Mouse (Mus musculus): Measurements from ENCODE around the gene Gpr182.
"Not testable (repeated sequence)": the region's sequence is repeated elsewhere in the genome, so short reads cannot be mapped to it uniquely, and the experiment has no call there.

Gene Gpr182

DNA sequence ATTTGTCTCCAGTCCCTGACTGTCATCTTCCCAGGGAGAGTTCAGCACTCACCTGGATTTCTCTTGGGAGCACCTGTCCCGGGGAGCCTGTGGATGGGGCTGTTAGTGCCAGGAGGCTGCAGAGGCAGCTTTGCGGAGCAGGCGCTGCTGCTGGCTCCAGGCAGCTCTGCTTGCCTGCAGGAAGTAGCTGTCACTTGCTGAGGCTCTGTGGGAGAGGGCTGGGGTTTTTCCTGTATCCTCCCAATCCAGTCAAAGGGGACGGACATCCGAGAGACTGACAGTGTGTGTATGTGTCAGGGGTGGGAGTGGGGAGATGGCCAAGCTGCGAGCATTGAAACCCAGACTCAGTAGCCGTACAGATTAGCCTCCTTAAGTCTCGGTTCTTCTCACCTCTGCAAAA is at the start of gene Gpr182:
Gene Gpr182, minus strand, starts transcription at position 185 of the 400 bp plus-strand sequence.
- no peaks in the 10 kb centered on the region for H3K36me3 ChIP-seq (ENCODE audit: control insufficient read depth, insufficient read depth, low read length, poor library complexity, severe bottlenecking)
- no peak for DNase-seq (ENCODE audit: low read depth, low spot score)
- H3K27me3 ChIP-seq (ENCODE audit: control insufficient read depth, insufficient read depth, low read length, poor library complexity, severe bottlenecking): no peaks in the 10 kb centered on the region

DNA sequence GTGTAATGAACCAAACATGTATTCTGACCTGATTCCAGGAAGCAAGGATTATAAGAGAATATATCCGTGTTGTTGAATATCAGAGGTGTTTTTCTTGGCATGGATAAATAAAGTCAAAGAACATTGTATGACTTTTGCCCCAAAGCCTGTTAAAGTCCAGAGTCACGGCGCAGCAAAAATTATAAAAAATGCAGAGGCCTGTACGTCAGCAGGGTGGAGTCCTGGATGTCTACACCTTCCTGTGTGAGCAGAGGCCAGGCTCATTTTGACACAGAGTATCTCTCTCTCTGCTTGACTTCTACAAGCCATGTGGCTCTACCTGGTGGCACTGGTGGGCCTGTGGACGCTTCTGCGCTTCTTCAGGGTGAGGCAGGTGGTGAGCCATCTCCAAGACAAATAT is 49.4 kb upstream of the Gpr182 start, which contains the start of gene Rdh16:
Gene Rdh16, plus strand, starts transcription at position 262 of the 400 bp plus-strand sequence.
- no peak for DNase-seq (ENCODE audit: low read depth, low spot score)
- no peaks in the 10 kb centered on the region for H3K27me3 ChIP-seq (ENCODE audit: control insufficient read depth, insufficient read depth, low read length, poor library complexity, severe bottlenecking)
- H3K36me3 ChIP-seq (ENCODE audit: control insufficient read depth, insufficient read depth, low read length, poor library complexity, severe bottlenecking): no peaks in the 10 kb centered on the region

DNA sequence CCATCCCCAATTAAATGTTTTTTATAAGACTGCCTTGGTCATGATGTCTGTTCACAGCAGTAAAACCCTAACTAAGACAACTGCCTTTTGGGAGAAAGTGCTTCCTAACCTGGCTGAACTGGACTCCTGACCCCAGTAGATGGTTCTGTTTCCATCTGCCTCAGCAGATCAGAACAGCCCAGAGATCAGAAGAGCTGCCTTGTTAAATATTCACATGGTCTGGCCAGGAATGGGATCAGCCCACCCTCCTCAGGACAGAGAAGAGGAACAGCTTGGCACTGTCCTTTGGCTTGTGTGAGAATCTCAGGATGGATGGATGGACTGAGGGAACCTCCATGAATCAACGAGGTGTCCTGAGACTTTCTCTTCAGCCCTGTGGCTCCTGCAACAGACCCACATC is 47.8 kb upstream of the Gpr182 start:
- no peak for DNase-seq (ENCODE audit: low read depth, low spot score)
- no peaks in the 10 kb centered on the region for H3K27me3 ChIP-seq (ENCODE audit: control insufficient read depth, insufficient read depth, low read length, poor library complexity, severe bottlenecking)
- no peaks in the 10 kb centered on the region for H3K36me3 ChIP-seq (ENCODE audit: control insufficient read depth, insufficient read depth, low read length, poor library complexity, severe bottlenecking)

DNA sequence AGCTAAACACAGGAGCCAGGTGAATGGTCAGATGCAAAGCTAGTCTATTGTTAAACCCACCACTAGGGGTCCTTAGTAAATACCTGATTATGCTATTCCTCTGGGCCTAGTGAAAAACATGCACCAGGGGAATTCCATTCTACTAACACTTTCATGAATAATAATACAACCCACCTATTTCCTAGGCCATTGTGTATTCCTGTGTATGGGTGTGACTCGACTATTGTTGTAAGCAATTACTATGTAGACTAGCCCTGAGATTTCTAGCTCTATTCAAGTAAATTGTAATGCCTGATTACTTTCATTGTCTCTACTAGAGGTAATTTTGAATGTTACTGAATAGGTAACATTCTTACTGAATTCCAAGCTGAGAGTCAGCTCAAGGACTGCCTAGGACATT is 33.9 kb upstream of the Gpr182 start:
- H3K27me3 ChIP-seq (ENCODE audit: control insufficient read depth, insufficient read depth, low read length, poor library complexity, severe bottlenecking); H3K36me3 ChIP-seq (ENCODE audit: control insufficient read depth, insufficient read depth, low read length, poor library complexity, severe bottlenecking); DNase-seq (ENCODE audit: low read depth, low spot score): not testable (repeated sequence)

DNA sequence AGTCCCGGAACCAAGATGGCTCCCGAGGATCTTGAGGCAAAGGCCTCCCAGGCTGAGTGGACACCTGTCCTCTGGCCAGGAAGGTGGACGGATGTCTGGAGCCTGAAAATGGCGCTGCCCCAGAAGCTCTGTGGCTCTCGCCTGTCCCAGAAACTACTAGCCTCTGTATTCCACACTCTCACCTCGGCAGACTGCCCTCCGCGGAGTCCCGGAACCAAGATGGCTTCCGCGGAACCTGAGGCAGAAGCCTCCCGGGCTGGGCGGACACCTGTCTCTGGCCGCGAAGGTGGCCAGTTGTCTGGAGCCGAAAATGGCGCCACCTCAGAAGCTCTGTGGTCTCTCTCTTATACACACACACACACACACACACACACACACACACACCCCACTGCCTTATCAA is 30.8 kb upstream of the Gpr182 start:
- DNase-seq (ENCODE audit: low read depth, low spot score); H3K36me3 ChIP-seq (ENCODE audit: control insufficient read depth, insufficient read depth, low read length, poor library complexity, severe bottlenecking); H3K27me3 ChIP-seq (ENCODE audit: control insufficient read depth, insufficient read depth, low read length, poor library complexity, severe bottlenecking): not testable (repeated sequence)

DNA sequence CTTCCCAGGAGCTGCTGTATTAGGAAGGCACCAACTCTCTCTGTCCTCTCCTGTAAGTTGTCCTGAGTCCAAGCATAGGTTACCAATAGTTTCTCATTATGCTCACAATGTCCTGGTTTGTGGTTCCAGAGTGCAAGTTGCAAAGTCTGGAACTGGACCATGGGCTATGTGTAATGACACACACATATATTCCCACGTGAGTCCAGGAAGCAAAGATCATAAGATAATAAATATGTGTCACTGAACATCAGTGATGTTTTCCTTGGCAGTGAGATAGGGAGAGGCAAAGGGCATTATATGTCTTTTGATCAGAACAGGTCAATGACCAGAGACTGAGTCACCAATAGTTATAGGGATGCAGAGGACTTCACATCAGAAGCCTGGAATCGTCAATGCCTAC is 24.5 kb upstream of the Gpr182 start, which contains the start of gene Rdh9:
Gene Rdh9, plus strand, starts transcription at position 376 of the 400 bp plus-strand sequence.
- no peak for DNase-seq (ENCODE audit: low read depth, low spot score)
- H3K27me3 ChIP-seq (ENCODE audit: control insufficient read depth, insufficient read depth, low read length, poor library complexity, severe bottlenecking): no peaks in the 10 kb centered on the region; the same call in 1 of the 2 replicates
- H3K36me3 ChIP-seq (ENCODE audit: control insufficient read depth, insufficient read depth, low read length, poor library complexity, severe bottlenecking): no peaks in the 10 kb centered on the region

DNA sequence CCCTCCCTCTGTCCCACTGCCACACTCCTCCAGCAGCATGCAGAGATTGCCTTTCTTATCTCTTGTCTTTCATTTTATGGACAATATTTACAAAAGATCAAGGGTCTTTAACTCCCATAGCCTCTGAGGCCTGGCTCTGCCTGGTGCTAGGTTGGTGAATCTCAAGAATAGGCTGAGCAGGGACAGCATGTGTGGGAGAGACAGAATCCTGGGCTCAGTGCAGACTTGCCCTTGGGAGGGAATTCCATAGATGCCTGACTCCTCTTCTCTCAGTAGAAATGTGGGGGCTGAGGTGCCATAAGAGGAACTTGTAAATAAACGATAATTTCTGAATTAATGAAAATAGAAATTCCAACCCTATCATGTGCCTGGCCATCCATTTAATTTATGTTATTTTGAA is 15.0 kb upstream of the Gpr182 start:
- DNase-seq (ENCODE audit: low read depth, low spot score): no peak
- Histone ChIP-seq H3K36me3 (ENCODE audit: control insufficient read depth, insufficient read depth, low read length, poor library complexity, severe bottlenecking) (no peaks in the 10 kb centered on the region), H3K27me3 (ENCODE audit: control insufficient read depth, insufficient read depth, low read length, poor library complexity, severe bottlenecking) (no peaks in the 10 kb centered on the region)

DNA sequence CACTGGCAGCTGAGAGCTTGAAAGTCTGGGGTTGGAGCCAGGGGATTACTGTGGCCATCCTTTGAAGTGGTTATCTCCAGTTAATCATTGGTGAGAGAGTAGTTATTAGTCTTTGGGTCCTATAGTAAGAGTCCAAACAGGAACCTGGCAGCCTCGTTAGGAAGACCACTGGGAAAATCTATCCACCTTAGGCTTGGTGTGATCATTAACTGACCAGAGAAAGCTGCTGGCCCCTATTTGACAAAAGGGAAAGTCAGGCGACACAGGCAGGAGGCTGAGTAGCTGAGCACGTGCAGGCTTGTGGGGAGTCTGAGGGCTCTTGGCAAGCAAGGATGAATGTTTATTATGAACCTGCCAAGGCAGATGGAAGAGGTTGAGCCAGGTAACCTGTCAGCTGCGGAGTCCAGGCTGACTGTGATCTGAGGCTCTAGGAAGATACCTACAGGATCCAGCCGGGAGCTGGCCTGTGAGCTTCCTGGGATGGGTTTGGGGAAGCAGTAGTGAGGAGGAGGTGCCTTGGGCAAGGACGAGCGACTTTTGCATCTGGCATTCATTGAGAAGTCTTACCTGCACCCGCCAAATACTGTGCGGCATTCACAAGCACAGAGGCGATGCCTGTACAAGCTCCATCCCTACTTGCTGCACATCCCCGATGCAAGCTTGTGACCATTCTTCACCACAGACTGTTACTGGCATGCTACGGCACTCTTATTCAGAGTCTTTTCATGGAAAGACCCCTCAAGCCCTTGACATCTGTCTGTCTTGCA is 12.6 kb upstream of the Gpr182 start:
- no peak for DNase-seq (ENCODE audit: low read depth, low spot score)
- H3K27me3 ChIP-seq (ENCODE audit: control insufficient read depth, insufficient read depth, low read length, poor library complexity, severe bottlenecking): no peaks in the 10 kb centered on the region

DNA sequence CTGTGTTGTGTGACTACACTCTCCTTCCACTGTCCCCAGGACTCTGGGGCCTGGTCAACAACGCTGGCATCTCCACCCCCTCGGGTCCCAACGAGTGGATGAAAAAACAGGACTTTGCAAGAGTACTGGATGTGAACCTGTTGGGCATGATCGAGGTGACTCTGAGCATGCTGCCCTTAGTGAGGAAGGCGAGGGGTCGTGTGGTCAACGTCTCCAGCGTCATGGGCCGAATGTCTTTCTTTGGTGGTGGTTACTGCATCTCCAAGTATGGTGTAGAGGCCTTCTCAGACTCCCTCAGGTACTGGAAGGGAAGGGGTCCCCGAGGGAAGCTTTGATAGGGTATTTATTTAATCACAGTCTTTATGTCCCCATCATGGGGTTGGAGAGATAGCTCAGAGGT is 11.4 kb upstream of the Gpr182 start:
- H3K36me3 ChIP-seq (ENCODE audit: control insufficient read depth, insufficient read depth, low read length, poor library complexity, severe bottlenecking); DNase-seq (ENCODE audit: low read depth, low spot score); H3K27me3 ChIP-seq (ENCODE audit: control insufficient read depth, insufficient read depth, low read length, poor library complexity, severe bottlenecking): not testable (repeated sequence)

More for the DNA sequence above, 12.6 kb upstream of the Gpr182 start:
- H3K36me3 ChIP-seq (ENCODE audit: control insufficient read depth, insufficient read depth, low read length, poor library complexity, severe bottlenecking): no peaks in the 10 kb centered on the region

DNA sequence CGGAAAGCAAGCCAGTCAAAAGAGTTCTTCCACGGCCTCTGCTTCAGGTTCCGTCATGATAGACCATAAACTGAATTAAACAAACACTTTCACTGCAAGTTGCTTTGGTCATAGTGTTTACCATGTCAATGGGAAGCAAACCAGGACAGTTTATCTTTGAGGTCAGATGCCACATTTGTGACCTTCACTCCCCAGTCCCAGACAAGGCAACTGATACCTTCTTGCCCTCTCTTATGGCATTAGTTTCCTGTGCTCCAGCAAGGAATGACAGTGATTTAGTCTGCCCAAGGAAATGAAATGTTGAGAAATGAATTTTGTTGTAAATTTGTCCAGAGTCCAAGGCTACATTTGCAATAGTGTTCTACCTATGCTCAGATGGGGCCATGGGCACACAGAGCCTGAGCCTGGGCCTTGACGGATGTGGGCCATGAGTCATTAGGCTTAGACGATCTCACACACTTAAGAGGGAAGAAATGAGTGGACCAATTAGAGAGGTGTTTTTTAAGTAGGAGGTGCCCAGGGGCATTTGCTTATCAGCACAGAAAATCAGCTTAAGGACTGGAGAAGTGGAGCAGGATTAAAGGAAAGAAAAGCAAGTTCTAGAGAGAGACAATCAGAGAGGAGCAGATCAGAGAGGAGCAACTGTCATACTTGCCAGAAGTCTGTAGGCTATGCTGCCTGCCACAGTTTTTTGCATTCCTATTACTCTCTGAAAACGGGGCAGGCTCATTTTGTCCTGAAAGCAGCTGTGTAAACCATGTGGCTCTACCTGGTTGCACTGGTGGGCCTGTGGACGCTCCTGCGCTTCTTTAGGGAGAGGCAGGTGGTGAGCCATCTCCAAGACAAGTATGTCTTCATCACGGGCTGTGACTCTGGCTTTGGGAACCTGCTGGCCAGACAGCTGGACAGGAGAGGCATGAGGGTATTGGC is 7.9 kb upstream of the Gpr182 start, which contains the start of the genes Rdh1 and Rdh16f1:
Gene Rdh1, plus strand, starts transcription at position 541 of the 930 bp plus-strand sequence.
Gene Rdh16f1, plus strand, starts transcription at position 607 of the 930 bp plus-strand sequence.
- DNase-seq (ENCODE audit: low read depth, low spot score): no peak
- Histone ChIP-seq H3K36me3 (ENCODE audit: control insufficient read depth, insufficient read depth, low read length, poor library complexity, severe bottlenecking) (no peaks in the 10 kb centered on the region; the same call in 1 of the 2 replicates), H3K27me3 (ENCODE audit: control insufficient read depth, insufficient read depth, low read length, poor library complexity, severe bottlenecking) (no peaks in the 10 kb centered on the region)

DNA sequence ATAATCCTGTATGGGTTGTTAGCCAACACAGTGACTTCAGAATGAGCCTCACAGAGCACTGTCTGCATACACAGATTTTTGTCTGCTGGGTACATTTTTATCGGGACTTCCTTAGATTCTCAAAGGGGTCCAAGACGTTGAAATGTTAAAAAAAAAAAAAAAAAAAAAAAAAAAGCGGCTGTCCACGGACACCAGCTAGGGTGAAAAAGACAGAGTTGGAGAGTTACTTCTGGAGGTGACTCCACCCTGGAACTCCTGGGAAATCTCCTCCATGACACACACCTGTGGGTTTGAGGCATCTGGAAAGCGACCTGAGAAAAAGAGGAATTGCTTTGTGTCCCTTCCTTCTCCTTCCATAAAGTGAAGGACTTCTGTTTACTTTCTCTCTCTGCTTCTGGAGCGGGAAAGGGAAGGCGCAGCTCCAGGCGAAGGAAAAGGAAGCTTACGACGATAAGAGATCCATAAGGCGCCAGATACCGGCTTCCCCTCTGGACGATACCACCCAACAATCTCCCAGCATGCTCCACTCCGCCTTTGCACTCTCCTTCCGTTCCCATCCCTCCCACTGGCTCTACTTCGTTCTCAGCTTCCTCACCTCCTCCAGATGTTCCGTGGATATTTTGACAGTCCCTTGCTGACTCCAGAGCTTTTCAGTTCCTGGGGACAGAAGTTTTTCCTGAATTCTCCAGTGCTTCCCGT is 4.4 kb upstream of the Gpr182 start:
- Histone ChIP-seq H3K36me3 (ENCODE audit: control insufficient read depth, insufficient read depth, low read length, poor library complexity, severe bottlenecking) (no peaks in the 10 kb centered on the region; the same call in 1 of the 2 replicates), H3K27me3 (ENCODE audit: control insufficient read depth, insufficient read depth, low read length, poor library complexity, severe bottlenecking) (no peaks in the 10 kb centered on the region)
- DNase-seq (ENCODE audit: low read depth, low spot score): no peak

DNA sequence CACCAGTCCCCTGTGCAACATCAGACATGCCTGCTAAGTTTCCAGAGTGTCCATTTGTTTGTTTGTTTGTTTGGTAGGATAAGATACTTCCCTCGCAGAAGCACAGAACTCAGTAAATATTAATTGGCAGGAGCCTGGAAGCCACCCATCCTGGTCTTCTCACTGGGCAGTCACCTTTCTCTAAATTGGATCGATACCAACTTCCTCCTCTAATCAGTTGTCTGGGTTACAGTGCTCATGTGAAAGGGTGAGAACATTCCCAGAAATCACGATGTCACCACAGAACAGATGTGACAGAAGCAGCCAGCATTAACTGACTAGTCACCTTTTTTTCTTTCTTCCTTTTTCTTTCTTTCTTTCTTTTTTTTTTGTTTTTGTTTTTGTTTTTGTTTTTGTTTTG is 3.7 kb upstream of the Gpr182 start:
- DNase-seq (ENCODE audit: low read depth, low spot score): no peak
- no peaks in the 10 kb centered on the region; the same call in 1 of the 2 replicates for H3K36me3 ChIP-seq (ENCODE audit: control insufficient read depth, insufficient read depth, low read length, poor library complexity, severe bottlenecking)
- no peaks in the 10 kb centered on the region for H3K27me3 ChIP-seq (ENCODE audit: control insufficient read depth, insufficient read depth, low read length, poor library complexity, severe bottlenecking)

DNA sequence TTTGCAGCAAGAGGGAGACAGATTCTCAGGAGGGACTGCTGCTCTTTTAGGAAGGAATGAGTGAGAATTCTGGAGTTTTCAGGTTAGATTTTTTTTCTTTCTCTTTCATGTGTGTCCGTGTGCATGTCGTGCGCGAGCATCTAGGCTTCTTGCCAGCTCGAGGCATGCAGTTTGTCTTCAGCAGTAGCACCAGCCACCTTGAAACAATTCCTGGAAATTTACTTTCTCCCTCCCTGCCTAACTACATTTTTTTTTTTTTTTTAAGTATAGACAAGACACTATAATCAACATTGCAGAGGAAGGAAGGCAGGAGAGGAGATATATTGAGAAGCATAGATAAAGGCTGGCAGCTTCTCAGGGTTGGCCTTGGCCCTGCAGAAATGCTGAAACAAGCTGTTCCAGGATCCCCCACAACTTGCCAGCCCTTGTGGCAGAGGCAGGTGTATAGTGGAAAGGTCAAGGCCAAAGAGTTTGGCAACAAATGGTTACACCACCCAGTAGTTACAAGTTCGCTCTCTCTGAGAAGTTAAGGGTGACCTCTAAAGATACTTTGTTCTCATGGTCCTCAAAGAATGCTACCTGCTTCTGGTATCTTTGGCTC is 3.1 kb upstream of the Gpr182 start:
- no peak for DNase-seq (ENCODE audit: low read depth, low spot score)
- Histone ChIP-seq H3K36me3 (ENCODE audit: control insufficient read depth, insufficient read depth, low read length, poor library complexity, severe bottlenecking) (no peaks in the 10 kb centered on the region; the same call in 1 of the 2 replicates), H3K27me3 (ENCODE audit: control insufficient read depth, insufficient read depth, low read length, poor library complexity, severe bottlenecking) (no peaks in the 10 kb centered on the region)

DNA sequence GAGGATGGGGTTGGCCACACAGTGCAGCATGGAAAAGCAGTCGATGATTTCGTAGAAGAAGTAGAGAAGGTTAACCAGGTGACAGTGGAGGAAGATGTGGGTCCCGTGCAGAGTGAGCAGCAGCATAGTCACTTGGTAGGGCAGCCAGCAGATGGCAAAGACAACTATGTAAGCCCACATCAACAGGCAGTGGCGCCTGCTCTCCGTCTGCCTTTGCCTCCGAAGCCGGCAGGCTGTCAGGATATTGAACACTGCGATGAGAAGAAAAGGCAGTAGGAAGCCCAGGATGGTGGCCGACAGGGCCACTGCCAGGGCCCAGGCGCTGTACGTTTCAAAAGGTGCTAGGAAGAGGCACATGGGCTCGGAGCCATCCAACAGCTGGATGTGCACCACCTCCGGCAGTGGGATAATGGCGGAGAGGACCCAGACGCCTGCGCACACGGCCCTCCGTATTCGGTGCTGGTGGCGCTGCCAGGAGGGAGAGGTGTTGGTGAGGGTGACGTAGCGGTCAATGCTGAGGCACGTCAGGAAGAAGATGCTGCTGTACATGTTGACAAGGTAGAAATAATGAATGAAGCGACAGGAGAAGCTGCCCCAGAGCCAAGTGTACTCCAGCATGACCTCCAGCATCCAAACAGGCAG is 1.3 kb downstream of the Gpr182 start:
- DNase-seq (ENCODE audit: low read depth, low spot score): no peak
- no peaks in the 10 kb centered on the region for H3K27me3 ChIP-seq (ENCODE audit: control insufficient read depth, insufficient read depth, low read length, poor library complexity, severe bottlenecking)

More for the DNA sequence above, 1.3 kb downstream of the Gpr182 start:
- no peaks in the 10 kb centered on the region for H3K36me3 ChIP-seq (ENCODE audit: control insufficient read depth, insufficient read depth, low read length, poor library complexity, severe bottlenecking)

All from splenic B cell, adult 2 months (primary cell).